Mouse (Mus musculus) induced T-regulatory cell, adult 2 months (primary cell): ENCODE results near the gene Cdk14.

Experiments used
- DNase-seq: peaks from one replicate; pipeline ENCODE4 v3.0.0-alpha.2; 2012; ENCODE audit warnings: low read depth

Gene Cdk14

DNA sequence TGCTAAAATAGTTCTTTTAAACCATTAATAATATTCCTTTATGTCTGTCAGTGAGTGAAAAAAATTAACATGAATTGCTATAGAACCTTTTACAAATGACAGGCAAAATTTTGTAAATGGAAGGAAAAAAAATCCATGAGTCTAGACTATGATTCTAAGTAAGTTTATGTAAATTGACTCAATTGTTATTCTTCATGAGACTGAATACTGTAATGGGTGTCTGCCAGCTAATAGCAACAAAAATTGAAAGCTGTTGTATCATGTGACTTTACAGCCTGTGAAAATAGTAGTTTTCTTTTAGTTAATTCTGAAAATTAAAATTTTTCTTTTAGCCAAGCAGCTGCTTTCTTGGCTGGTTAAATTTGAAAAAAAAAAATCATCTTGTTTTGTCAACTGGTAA is 234.6 kb downstream of the Cdk14 start:
- no peak for DNase-seq

DNA sequence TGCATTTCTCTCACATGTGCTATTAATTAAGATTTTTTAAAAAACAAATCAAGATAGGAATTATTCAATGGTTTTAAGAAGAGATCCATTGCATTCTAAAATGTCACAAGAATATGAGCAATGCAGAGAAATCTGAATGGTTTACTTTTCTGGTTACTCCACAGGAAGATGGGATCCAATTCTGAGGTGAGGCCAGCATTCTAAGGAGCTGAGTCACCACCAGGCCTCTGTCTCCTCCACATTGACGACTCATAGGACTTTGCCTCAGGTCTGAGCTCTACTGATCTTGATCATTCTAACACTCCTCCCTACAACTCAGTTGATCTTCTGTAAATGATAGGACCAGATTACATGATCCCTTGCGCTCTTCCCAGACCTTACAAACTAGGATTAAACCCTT is 239.4 kb downstream of the Cdk14 start:
- no peak for DNase-seq

DNA sequence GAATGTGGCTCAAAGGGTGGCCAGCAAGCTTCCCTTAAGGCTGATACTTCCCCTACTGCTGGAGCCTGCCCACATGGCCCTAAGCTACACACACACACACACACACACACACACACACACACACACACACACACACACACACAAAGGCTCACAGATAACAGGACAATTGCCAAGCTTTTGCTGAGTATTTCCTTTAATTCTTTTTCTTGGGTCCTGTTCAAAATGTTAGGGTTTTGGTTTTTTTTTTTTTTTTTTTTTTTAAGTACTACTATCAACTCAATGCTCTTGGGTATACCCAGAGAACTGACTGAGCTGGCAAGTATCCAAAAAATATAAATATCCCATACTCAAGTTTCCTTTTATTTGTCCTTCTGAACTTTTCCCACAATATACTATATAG is 239.8 kb downstream of the Cdk14 start:
- no peak for DNase-seq

DNA sequence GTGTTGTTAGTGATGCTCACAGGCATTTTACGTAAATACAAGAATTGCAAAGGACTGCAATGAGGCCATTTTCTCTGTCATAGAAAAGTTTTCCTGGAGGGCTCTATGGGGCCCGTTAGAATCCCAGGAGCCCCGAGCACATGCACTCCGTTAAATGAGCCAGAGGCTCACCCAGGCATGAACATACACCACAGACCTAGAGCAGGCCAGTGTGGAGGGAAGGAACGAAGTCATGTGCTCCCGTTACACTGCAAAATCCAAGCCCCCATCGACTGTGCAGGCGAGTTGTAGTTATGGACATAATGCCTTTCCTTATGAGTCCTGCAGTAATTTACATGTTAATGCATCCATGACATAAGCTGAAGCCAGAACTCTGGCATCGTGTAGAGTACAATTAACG is 244.1 kb downstream of the Cdk14 start:
- DNase-seq, result no peak

DNA sequence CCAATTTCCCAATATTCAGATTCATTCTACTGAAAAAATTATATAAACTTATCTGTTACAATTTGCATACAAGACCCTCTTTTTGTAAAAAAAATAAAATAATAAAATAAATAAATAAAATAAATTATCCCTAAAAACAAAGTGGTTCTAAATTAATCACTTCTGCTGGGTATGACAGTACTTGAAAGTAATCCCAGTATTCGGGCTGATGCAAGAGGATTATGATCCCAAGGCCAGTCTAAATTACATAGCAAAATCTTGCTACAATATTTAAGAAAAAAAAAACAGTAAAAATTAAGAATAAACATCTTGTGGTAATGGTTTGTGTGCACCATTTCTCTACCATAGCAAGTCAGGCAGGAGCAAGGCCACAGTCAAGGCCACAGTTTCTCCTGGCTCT is 244.5 kb downstream of the Cdk14 start:
- DNase-seq, result no peak

DNA sequence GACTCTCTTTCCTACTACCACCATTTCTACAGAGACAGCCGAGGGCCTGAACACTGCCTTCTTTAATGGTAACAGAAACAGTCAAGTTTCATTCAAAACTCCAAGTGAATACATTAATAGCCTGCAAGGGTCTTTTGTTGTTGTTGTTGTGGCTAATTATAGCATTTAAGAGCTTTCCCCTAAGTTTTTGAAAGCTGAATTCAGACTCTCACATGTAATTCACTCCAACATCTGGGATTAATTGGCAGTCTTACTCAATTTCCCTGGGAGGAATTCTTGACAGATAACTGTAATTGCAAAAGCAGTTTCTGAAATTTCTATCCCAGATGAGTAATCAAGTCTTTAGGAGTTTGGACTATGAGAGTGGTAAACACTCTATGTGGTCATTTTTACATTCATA is 245.0 kb downstream of the Cdk14 start:
- DNase-seq, result no peak

DNA sequence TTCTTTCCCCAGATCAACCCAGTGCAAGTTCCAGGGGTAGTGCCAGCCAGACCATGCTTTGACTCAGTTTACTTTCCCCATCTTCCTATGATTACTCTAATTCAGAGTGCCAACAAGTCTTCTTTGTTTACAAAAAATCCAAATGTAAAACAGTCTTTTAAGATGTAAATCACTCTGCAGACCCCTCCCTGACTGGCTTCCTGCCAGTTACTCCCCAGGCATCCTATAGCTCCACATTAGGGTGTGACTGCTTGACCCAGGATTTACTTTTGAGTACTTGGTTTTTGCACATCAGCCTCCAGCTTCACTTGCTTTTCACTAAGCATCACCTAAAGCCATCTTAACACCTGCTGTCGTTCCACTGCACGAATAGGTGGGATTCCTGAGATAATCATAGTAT is 254.0 kb downstream of the Cdk14 start:
- DNase-seq, result no peak

DNA sequence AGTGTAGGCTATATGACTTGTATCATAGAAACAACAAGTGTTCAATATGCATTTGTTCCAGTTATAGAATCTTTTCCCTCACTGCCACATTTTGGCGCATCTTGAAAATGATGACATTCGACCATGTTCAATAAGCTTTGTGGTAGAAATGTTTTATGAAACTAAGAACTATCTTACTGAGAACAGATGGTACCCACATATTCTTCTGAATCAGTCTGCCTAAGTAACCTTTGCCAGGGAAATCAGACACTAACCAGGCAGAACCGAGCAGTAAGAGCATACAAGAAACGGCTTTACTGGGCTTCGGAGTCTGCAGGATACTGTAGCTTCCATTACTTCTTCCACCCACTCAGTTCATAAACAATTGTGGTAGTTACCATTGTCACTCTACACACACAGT is 255.8 kb downstream of the Cdk14 start:
- DNase-seq, result no peak

DNA sequence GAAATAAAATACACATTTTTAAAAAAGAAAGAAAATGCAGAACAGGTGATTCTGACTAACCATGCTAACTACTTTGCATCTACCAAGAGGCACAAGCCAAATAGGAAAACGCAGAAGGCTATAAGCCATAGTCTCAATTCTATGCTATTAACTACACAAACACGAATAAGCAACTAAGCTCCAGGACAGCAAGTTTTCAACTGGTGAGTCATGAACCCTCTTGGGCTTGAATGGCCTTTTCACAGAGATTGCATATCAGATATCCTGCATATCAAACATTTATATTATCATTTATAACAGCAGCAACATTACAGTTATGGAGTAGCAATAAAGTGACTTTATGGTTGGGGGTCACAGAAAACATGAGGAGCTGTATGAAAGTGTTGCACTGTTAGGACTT is 256.3 kb downstream of the Cdk14 start:
- no peak for DNase-seq

DNA sequence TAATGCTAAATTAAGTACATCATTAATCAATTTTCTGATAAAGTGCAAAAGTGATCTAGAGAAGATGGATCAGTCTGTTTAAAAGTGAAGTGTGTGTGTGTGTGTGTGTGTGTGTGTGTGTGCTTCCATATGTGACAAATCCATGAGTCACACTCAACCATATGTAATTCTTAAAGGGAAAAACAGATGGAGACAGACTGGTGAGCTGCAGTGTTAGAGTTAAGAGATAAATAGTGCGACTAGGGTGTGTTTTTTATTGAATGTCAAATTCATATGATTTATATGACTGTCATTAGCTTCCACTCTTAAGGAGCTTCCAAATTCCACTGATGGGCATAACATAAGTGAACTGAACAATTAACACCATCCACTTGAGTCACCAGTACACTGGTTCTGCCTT is 260.6 kb downstream of the Cdk14 start:
- no peak for DNase-seq

DNA sequence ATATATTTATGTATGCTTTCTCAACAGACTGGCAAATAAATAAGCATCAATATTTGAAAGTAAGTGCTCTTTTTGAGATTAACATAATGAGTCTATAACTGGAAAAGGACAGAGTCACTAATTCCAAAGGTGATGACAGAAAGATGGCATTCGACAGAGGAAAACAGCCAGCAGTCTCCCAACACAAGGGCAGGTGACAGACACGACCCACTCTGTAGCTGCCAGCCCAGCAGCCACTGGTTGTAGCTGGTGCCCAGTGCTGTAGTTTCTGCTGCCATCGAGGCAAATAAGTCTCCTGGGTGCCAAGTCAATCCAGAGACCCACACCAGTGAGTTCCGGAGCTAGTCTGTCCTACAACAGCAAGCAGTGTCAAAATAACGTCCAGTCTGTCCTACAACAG is 280.3 kb downstream of the Cdk14 start:
- no peak for DNase-seq

DNA sequence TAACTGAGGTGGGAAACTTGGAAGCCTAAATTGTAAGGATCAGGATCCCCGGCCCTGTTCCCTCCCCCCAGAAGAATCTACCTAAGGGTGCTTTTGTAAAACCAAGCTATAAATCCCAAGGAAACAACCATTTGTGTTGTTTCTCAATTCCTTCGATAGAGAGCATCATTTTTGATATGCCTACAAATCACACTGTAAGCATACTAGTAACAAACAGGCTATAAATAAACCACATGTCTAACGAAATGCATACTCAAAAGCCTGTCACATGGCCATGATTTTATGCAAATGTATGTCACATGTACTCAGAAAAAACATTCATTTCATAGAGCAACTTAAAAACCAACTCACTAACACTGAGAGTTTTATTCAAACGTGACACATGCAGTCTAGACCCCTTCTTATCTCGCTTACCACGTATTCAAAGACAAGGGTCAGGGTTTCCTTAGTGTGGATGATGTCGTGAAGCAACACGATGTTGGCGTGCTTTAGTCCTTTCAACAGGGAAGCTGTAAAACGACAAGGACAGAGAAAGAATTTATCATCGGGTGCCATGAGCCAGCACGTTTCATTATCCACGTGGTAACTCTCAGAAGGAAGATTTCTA is 285.1 kb downstream of the Cdk14 start:
- DNase-seq, result no peak

DNA sequence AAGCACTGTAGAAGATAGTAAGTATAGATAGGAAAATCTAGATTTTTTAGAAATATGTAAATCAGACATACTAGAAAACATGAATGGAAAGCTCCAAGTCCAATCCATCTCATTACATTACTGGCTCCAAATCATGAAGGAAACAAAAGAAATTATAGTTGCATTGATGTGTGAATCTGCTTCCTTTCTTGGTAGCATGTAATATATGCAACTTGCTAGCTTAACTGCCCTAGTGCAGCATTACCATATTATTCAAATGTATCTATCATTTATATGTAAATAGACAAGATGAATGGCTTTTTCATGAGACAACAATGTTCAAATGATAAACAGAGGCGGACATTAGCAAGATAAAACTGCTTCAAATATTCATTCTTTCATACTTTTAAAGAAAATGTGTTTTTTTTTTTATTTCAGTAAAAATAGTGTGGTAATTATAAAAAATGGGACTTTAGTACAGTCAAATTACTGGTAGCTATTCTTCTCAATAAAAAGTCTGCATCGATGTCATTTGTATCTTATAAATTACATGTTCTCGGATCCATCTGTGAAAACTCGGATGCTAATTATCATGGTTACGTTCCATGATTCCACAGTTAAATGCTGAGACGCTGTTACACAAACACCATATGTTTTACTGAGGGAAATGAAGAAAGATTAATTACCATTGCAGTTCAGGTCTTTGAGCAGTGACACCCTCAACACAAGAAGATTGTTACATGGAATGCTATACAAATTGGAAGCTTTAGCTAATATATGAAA is 285.8 kb downstream of the Cdk14 start:
- no peak for DNase-seq

DNA sequence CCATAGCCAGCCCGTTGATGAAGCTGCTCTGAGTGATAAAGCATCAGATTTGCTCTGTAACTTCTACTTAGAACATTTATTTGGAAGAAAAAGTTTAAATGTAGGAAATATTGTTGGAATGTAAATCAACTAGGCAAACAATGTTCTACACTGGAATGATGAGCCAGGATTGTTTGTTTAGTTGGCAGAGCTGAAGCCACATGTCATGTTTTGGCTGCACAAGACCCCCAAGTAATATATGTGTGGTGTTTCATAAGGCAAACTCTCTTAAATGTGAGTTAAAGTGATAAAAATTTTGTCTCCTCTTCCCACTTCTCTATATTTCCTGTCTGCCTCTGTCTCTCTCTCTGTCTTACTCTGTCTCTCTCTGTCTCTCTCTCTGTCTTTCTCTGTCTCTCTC is 291.3 kb downstream of the Cdk14 start:
- DNase-seq, result no peak

DNA sequence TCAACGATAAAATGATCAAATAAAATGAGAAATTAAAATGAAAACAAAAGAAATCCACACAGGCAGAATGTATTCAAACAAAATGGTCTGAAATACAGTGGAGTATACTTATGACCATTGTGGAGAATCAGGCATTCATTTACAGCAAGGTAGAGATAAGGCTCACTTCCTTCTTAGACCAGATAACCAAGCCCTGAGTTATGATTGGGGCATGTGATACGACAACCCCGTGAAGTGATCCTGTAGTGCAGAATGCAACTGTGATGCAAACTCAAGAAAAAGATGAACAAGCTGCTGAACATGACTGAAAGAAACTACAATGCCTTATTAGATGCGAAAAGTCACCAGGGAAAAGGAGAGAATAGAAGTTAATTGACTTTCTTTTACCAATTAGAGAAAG is 295.5 kb downstream of the Cdk14 start:
- no peak for DNase-seq

DNA sequence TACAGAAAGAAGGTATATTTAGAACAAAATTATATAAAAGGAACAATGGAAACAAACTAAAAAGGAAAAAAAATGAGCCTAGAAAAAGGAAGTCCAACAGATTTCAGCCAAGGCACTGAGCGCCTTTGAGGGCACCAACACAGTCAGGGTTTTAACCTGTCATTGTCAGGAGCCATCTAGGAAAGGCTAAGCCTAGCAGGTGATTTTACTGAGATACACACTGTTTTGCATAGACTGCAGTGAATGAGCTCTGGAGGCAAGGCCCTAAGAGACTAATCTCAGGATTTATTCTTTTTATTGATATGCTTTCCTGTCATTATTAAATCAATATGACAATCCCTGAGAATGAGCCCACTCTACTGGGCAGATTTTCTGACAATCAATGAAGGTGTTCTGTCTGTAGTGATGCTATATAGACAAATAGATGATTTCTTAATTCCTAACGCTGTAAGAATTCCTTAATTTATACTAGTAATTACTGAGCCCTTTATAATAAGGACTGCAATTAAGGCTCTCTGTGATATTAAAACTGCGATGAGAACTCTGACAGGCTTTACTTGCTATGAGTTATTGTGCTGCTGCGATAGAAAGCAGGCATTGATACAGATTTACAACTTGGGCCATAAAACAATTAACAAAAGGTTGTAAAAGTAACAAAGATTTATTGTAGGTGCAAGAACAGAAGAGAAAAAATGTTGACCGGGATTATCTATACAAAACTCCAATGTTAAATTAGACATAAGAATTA is 303.2 kb downstream of the Cdk14 start:
- DNase-seq, result no peak

DNA sequence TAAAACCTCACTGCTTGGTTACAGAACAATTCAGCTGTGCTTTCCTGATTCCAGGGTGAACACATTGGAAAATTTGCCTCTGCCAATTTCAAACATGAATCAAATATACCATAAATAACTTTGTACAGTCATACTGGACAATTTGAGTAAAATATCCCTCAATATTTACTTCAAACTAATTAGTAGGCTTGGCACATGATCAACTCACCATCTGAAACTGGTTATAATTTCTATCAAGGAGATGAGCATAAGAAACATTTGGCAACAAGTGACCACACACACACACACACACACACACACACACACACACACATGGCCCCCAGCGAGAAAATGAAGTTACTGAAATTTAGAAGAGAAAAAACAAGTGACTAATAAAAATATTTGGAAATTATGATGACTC is 304.6 kb downstream of the Cdk14 start:
- no peak for DNase-seq

DNA sequence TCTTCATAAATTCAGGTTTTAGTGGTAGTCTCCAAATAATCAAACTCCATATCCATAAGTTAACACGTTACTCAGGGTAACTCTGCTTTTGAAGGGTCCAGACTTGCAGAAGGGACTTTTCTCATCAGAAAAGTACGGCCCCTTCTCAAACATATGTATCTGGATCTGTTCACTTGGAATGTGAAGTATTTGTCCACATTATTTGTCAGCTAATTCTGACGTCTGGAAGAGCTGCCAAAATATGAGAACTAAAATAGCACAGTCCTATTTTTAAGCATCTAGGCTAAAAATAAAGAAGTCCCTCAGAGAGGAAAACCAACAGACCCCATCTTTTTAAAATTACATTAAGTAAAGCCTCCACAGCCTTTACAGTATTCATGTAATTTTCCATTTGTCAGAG is 310.5 kb downstream of the Cdk14 start:
- no peak for DNase-seq

DNA sequence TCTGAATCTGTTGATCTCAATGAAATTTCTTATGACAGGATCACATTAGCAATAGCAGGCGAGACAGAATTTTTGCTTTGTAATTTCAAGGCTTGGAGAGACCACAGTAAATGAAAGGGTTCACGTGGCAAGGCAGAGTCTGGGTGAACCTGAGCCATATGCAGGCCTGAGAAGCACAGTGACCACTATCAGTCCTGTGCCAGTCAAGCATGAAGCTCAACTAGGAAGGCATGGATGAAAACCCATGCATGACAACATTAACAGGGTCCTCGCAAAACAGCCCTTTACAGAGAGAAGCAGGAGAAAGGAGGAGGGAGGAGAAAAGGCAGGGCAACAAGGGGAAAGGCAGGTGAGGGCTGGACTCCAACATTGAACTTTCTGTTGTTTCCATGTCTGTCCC is 311.1 kb downstream of the Cdk14 start:
- no peak for DNase-seq

DNA sequence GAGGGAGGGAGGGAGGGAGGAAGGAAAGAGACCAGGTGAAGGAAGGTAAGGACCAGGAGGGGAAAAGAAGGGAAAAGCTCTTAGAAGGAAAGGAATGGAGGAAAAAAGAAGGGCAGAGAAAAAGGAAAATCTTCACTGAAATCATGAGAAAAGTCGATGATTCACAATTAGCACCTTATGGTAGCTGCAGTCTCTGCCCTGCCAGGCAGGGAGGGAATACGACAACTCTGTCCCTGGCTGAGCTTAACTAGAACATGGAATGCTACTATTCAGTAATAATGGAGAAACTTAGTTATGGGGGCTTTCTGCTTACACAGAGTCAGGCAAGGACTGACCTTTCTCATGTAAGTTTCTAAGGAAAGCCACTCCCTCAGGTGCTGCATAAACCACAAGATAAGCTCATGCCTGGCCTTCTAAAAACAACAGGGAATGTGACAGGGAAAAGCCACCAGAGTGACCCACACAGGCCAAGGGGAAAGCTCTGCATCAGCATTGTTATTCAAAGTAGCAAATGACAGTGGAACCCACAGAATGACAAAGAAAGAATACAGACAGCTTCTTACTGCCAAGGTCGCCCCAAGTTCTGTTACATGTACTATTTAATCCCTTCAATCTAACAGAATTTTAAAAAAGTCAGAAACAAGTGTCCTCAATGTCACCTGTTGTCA is 323.7 kb downstream of the Cdk14 start:
- DNase-seq, result no peak

DNA sequence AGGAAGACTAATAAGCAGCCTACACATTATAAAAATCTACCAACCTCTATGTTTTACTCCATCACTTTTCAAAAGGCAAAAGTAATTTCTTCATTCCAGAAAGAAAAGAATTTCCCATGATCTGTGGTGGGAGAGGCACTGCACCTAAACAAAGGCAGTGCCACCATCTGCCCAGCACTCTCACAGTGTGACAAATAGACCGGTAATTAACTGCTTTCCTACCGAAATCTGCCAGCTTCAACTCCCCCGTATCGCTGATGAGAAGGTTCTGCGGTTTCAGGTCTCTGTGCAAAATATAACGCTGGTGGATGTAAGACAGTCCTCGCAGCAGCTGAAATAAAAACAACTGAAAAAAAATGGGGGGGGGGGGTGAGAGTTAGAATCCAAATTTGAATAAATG is 327.4 kb downstream of the Cdk14 start:
- DNase-seq, result no peak

DNA sequence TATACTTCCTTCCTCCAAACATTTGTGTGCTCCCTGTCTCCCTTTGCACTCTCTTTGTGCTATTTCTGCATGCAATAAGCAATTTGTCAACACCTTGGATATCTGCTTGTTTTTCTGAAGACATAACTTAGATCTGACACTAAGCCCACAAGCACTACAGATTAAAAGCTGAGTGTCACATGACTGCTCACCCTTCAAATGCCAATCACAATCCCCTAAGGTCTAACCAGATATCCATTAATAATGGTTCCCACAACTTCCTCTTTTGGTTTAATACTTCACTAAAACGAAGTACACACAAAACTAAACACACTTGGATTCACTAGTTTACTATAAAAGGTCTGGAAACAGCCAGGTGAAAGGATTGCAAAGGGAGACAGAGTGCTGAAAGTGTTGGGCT is 348.6 kb downstream of the Cdk14 start:
- no peak for DNase-seq

DNA sequence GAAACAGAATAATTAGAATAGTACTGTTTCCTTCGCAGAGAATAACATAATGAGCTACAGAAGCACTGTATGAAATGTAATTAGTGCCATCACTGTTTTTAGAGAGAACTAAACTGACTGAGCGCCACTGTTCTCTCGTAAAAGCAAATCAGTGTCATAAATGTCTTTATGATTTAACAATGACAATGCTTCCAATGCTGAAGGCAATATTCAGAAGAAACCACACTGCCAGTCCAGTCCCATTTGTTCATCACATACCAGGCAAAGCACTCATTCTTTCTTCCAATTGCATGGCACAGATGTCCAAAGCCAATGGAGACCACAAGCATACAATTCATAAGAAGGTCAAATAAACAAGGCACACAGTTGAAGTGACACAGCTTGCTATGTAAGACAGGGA is 355.4 kb downstream of the Cdk14 start:
- no peak for DNase-seq
